ENCODE assay signal across 18 mouse cellular contexts in genomic region chr6:113032121-113032520, GRCm38 (mm10). TPM values are rescaled to one million over a fixed set of nuclear protein-coding genes. Genes with fewer than 3 reads are reported as not detected.
A peak's percentile ranks its signal among the peaks of the same experiment; 100 is the strongest.
DNase-seq lines count a peak whose midpoint lies in the region; ATAC-seq and TF ChIP-seq lines count a peak whose summit lies in the region.
"Had no signal": no experiment of that assay in that cellular context is flagged by ENCODE, and none has a peak within 500 bp of the region (broad histone marks: within the 10 kb centered on the region; RNA-seq: fewer than 3 reads in every experiment).

No protein-coding gene starts in this region.

- H3K36me3 ChIP-seq in hindbrain, postnatal 0 days (ENCODE audit: insufficient read depth, low read length) = no peaks in the 10 kb centered on the region
- H3K36me3 ChIP-seq in hindbrain, embryonic 10.5 days = no peaks in the 10 kb centered on the region
- H3K36me3 ChIP-seq in E14TG2a.4 (ENCODE audit: insufficient read depth, low read length) = no peaks in the 10 kb centered on the region
- H3K36me3 ChIP-seq in ES-E14 (ENCODE audit: control insufficient read depth, insufficient read depth, low read length, poor library complexity, severe bottlenecking) = no peaks in the 10 kb centered on the region
- H3K36me3 ChIP-seq in embryonic facial prominence, embryonic 14.5 days (ENCODE audit: control insufficient read depth, insufficient read depth, low read length) = no peaks in the 10 kb centered on the region
- H3K36me3 ChIP-seq: forebrain, embryonic 10.5 days; heart, embryonic 12.5 days; hindbrain, embryonic 15.5 days had no signal

- ATAC-seq in hindbrain, postnatal 0 days = no peak
- no peak for ATAC-seq in embryonic facial prominence, embryonic 14.5 days (ENCODE audit: low read depth)
- ATAC-seq: forebrain, postnatal 0 days had no signal

- H3K27me3 ChIP-seq in hindbrain, postnatal 0 days (ENCODE audit: insufficient read depth, low read length) = no peaks in the 10 kb centered on the region
- peaks cover 17% of the 10 kb centered on the region for H3K27me3 ChIP-seq in hindbrain, embryonic 10.5 days (ENCODE audit: insufficient read depth, poor library complexity, severe bottlenecking)
- H3K27me3 ChIP-seq in E14TG2a.4 (ENCODE audit: insufficient read depth, low read length) = no peaks in the 10 kb centered on the region; the same call in 1 of the 2 replicates
- no peaks in the 10 kb centered on the region for H3K27me3 ChIP-seq in embryonic facial prominence, embryonic 14.5 days (replicated peaks; ENCODE audit: control insufficient read depth, insufficient read depth, low read length)
- H3K27me3 ChIP-seq: hindbrain, embryonic 15.5 days had no signal

- no peaks in the 10 kb centered on the region for H3K9me3 ChIP-seq in hindbrain, postnatal 0 days (ENCODE audit: low read length)
- H3K9me3 ChIP-seq in hindbrain, embryonic 10.5 days = no peaks in the 10 kb centered on the region
- no peaks in the 10 kb centered on the region for H3K9me3 ChIP-seq in E14TG2a.4 (ENCODE audit: low read length)
- H3K9me3 ChIP-seq in ES-E14 (ENCODE audit: control insufficient read depth, insufficient read depth, low read depth, low read length) = no peaks in the 10 kb centered on the region
- H3K9me3 ChIP-seq in embryonic facial prominence, embryonic 14.5 days (ENCODE audit: control insufficient read depth, low read length) = no peaks in the 10 kb centered on the region
- H3K9me3 ChIP-seq: forebrain, embryonic 10.5 days; heart, embryonic 12.5 days; hindbrain, embryonic 15.5 days had no signal

- 0 out of 2 replicates have a peak, but pooled peaks have one; percentile 6 for TF ChIP-seq CTCF in hindbrain, postnatal 0 days (IDR thresholded peaks at IDR 0.05; ENCODE audit: low read depth)
- TF ChIP-seq CTCF in E14TG2a.4 (conservative IDR thresholded peaks at IDR 0.05; ENCODE audit: low read length) = peak; percentile 48

- no peaks in the 10 kb centered on the region for H3K4me1 ChIP-seq in hindbrain, postnatal 0 days (ENCODE audit: insufficient read depth, low read length)
- peaks cover 16% of the 10 kb centered on the region for H3K4me1 ChIP-seq in hindbrain, embryonic 10.5 days (replicated peaks)
- peaks cover 6% of the 10 kb centered on the region for H3K4me1 ChIP-seq in E14TG2a.4 (replicated peaks; ENCODE audit: low read depth, low read length)
- no peaks in the 10 kb centered on the region for H3K4me1 ChIP-seq in ES-E14 (ENCODE audit: control insufficient read depth in 2 of 2, insufficient read depth in 2 of 2, low read length in 2 of 2, poor library complexity in 1 of 2)
- H3K4me1 ChIP-seq in embryonic facial prominence, embryonic 14.5 days (ENCODE audit: control insufficient read depth, insufficient read depth, low read length) = no peaks in the 10 kb centered on the region
- H3K4me1 ChIP-seq: heart, embryonic 12.5 days; hindbrain, embryonic 15.5 days had no signal

- 69% methylated on average over 3 of the region's 3 CpGs for WGBS in hindbrain, postnatal 0 days
- 69% methylated on average over 3 of the region's 3 CpGs for WGBS in hindbrain, embryonic 10.5 days
- 67% methylated on average over 3 of the region's 3 CpGs for WGBS in embryonic facial prominence, embryonic 14.5 days

- H3K4me3 ChIP-seq in hindbrain, postnatal 0 days (ENCODE audit: low read length) = no peak overlapping the region
- H3K4me3 ChIP-seq in hindbrain, embryonic 10.5 days = no peak overlapping the region
- no peak overlapping the region for H3K4me3 ChIP-seq in E14TG2a.4 (replicated peaks; ENCODE audit: low read length)
- H3K4me3 ChIP-seq in ES-E14 (ENCODE audit: insufficient read depth in 1 of 2, low read depth in 1 of 2, low read length in 2 of 2, poor library complexity in 1 of 2, severe bottlenecking in 1 of 2) = no peak overlapping the region
- no peak overlapping the region for H3K4me3 ChIP-seq in embryonic facial prominence, embryonic 14.5 days (ENCODE audit: low read depth, low read length)
- H3K4me3 ChIP-seq: forebrain, embryonic 10.5 days; heart, embryonic 12.5 days; hindbrain, embryonic 15.5 days; layer of hippocampus, adult 2 months had no signal

- H3K27ac ChIP-seq in hindbrain, postnatal 0 days = no peak overlapping the region
- no peak overlapping the region for H3K27ac ChIP-seq in hindbrain, embryonic 10.5 days
- no peak overlapping the region for H3K27ac ChIP-seq in ES-E14 (ENCODE audit: insufficient read depth, low read depth, low read length, poor library complexity, severe bottlenecking)
- H3K27ac ChIP-seq in embryonic facial prominence, embryonic 14.5 days (replicated peaks; ENCODE audit: low read depth, low read length) = peak overlapping the region; percentile 39; the same call in 1 of the 2 replicates
- H3K27ac ChIP-seq: forebrain, embryonic 10.5 days; hindbrain, embryonic 15.5 days; layer of hippocampus, adult 2 months had no signal

- H3K9ac ChIP-seq in hindbrain, postnatal 0 days (replicated peaks; ENCODE audit: low read length) = no peak overlapping the region
- no peak overlapping the region for H3K9ac ChIP-seq in ES-E14 (ENCODE audit: insufficient read depth, low read depth, low read length, poor library complexity, severe bottlenecking)
- no peak overlapping the region for H3K9ac ChIP-seq in embryonic facial prominence, embryonic 14.5 days (ENCODE audit: low read depth, low read length)
- H3K9ac ChIP-seq: forebrain, postnatal 0 days; heart, embryonic 12.5 days; hindbrain, embryonic 15.5 days had no signal

- in situ Hi-C loops in ES-E14 (cut with MboI; ENCODE audit: low sequenced_read_pairs in 2 of 2, unreplicated experiment in 2 of 2) = no loop called here

- DNase-seq in hindbrain, postnatal 0 days (ENCODE audit: low spot score) = no peak
- no peak for DNase-seq in hindbrain, embryonic 10.5 days (ENCODE audit: low spot score)
- no peak for DNase-seq in ES-E14 (ENCODE audit: low read depth, low spot score)
- DNase-seq in embryonic facial prominence, embryonic 14.5 days (ENCODE audit: low spot score) = no peak
- DNase-seq in embryo, embryonic 9.5 days (ENCODE audit: extremely low spot score) = no peak
- DNase-seq in urinary bladder, adult 2 months (ENCODE audit: low spot score) = no peak
- DNase-seq: B cell, adult 2 months; cerebellum, adult 8-10 months; forebrain, postnatal 0 days; kidney, adult 18-20 months; kidney, postnatal 14 days; thymus, adult 18-20 months; thymus, postnatal 4 days had no signal

- no peak overlapping the region for H3K4me2 ChIP-seq in hindbrain, postnatal 0 days (ENCODE audit: low read depth, low read length)
- H3K4me2 ChIP-seq in embryonic facial prominence, embryonic 14.5 days (ENCODE audit: low read depth, low read length) = no peak overlapping the region
- H3K4me2 ChIP-seq: heart, embryonic 12.5 days; hindbrain, embryonic 15.5 days had no signal

TF ChIP-seq in ES-E14, 5 proteins besides CTCF, POLR2A, EP300 and RAD21:
- 0 out of 2 replicates have a peak, but pooled peaks have one; percentile 2 for TF ChIP-seq ZC3H11A (IDR thresholded peaks at IDR 0.05; ENCODE audit: borderline replicate concordance, low read depth, low read length)
- no peak for TF ChIP-seq HCFC1 (IDR thresholded peaks at IDR 0.05; ENCODE audit: borderline replicate concordance, insufficient read depth, low read length)
TF ChIP-seq in ES-E14: peak in this region for 1.

RNA-seq across cellular contexts. Expression of gene Thumpd3, which starts 13.9 kb away (rescaled TPM):
- 29.3 and 42.2 TPM in 2 replicates for total RNA-seq in hindbrain, postnatal 0 days (2014; rRNA removed)
- 45.3 and 45.5 TPM in 2 replicates for polyA plus RNA-seq in hindbrain, postnatal 0 days (2015; fragmentation: Nextera tagmentation; extraction: Ambion mirVana)
- 61.0 and 66.1 TPM in 2 replicates for polyA plus RNA-seq in hindbrain, embryonic 10.5 days (2016; fragmentation: Nextera tagmentation; extraction: Ambion mirVana)
- total RNA-seq in ES-E14 (2012; rRNA removed) = 52.9 and 63.6 TPM in 2 replicates
- 36.1 and 38.9 TPM in 2 replicates for polyA plus RNA-seq in embryonic facial prominence, embryonic 14.5 days (2014; fragmentation: Nextera tagmentation; extraction: Ambion mirVana)
- polyA plus RNA-seq in urinary bladder, adult 2 months (2012; rRNA removed) = 25.3 and 27.2 TPM in 2 replicates

RNA-seq across cellular contexts. Expression of gene Setd5, which starts 45.0 kb away (rescaled TPM):
- total RNA-seq in hindbrain, postnatal 0 days (2014; rRNA removed) = 82.3 and 94.4 TPM in 2 replicates
- 47.1 and 50.0 TPM in 2 replicates for polyA plus RNA-seq in hindbrain, postnatal 0 days (2015; fragmentation: Nextera tagmentation; extraction: Ambion mirVana)
- 71.2 and 82.4 TPM in 2 replicates for polyA plus RNA-seq in hindbrain, embryonic 10.5 days (2016; fragmentation: Nextera tagmentation; extraction: Ambion mirVana)
- total RNA-seq in ES-E14 (2012; rRNA removed) = 79.4 and 81.4 TPM in 2 replicates
- 81.5 and 89.9 TPM in 2 replicates for polyA plus RNA-seq in embryonic facial prominence, embryonic 14.5 days (2014; fragmentation: Nextera tagmentation; extraction: Ambion mirVana)
- polyA plus RNA-seq in urinary bladder, adult 2 months (2012; rRNA removed) = 41.4 and 49.9 TPM in 2 replicates
